Mouse (Mus musculus) forebrain, embryonic 11.5 days (tissue): Measurements from ENCODE around the gene Arhgef28. TPM values are rescaled to one million over a fixed set of nuclear protein-coding genes. Genes with fewer than 3 reads are reported as not detected.
"Not testable (repeated sequence)": the region's sequence is repeated elsewhere in the genome, so short reads cannot be mapped to it uniquely, and the experiment has no call there.

ENCODE experiments used
- ATAC-seq: fragments of 200-750 bp; cut with Nextera tagmentation; replicated peaks from 2 replicates; pipeline ENCODE4 v1.8.0; 2017; ENCODE audit warnings: moderate TSS enrichment; ENCODE audit not compliant: low FRiP score
- DNase-seq: peaks from one replicate; pipeline ENCODE4 v3.0.0-alpha.2; 2017; ENCODE audit warnings: low spot score
- H3K27ac ChIP-seq: fragments of 300-500 bp; sonication (generic); 2 replicates; pipeline ENCODE4 v1.5.1; 2014; ENCODE audit warnings: low read depth, low read length
- H3K27me3 ChIP-seq: fragments of 300-500 bp; sonication (generic); 2 replicates; pipeline ENCODE4 v1.6.1; 2014; ENCODE audit warnings: mild to moderate bottlenecking, low read length, mixed read lengths; ENCODE audit not compliant: control insufficient read depth, insufficient read depth
- H3K36me3 ChIP-seq: fragments of 300-500 bp; sonication (generic); 2 replicates; pipeline ENCODE4 v1.6.1; 2014; ENCODE audit warnings: mild to moderate bottlenecking, low read length, moderate library complexity, mixed read lengths; ENCODE audit not compliant: control insufficient read depth, insufficient read depth
- H3K4me1 ChIP-seq: fragments of 300-500 bp; sonication (generic); replicated peaks from 2 replicates; pipeline ENCODE4 v1.6.1; 2014; ENCODE audit warnings: low read length, mixed read lengths; ENCODE audit not compliant: control insufficient read depth, insufficient read depth
- H3K4me2 ChIP-seq: fragments of 300-500 bp; sonication (generic); 2 replicates; pipeline ENCODE4 v1.6.1; 2014; ENCODE audit warnings: low read depth, mild to moderate bottlenecking, low read length, moderate library complexity, mixed read lengths; ENCODE audit not compliant: severe bottlenecking
- H3K4me3 ChIP-seq: fragments of 300-500 bp; sonication (generic); 2 replicates; pipeline ENCODE4 v1.5.1; 2014; ENCODE audit warnings: low read depth, low read length
- H3K9ac ChIP-seq: fragments of 300-500 bp; sonication (generic); 2 replicates; pipeline ENCODE4 v1.6.1; 2014; ENCODE audit warnings: low read length
- H3K9me3 ChIP-seq: fragments of 300-500 bp; sonication (generic); 2 replicates; pipeline ENCODE4 v1.6.1; 2016; ENCODE audit warnings: low read length, mixed read lengths; ENCODE audit not compliant: control insufficient read depth
- WGBS: fragments of 180-500 bp; shearing (Covaris S2); extraction: QIAGEN DNeasy Blood & Tissue Kit; methylation state at CpG from one replicate; pipeline ENCODE4 v1.1.7; 2014; 5-methylcytosine and 5-hydroxymethylcytosine counted together
- polyA plus RNA-seq: library from polyadenylated mRNA; unstranded; fragments of >200 nt; fragmentation: Nextera tagmentation; extraction: Ambion mirVana; gene quantifications from 2 replicates; pipeline ENCODE4 v1.2.1, GENCODE M21; 2014

The Arhgef28 gene
- polyA plus RNA-seq, 1 experiment from 2014 or later, result 6.3 TPM

- H3K9me3 ChIP-seq, result no peaks in the 10 kb centered on the region
- H3K4me1 ChIP-seq, result no peaks in the 10 kb centered on the region
- no peak overlapping the region for H3K4me3 ChIP-seq
- no peaks in the 10 kb centered on the region for H3K36me3 ChIP-seq
- H3K4me2 ChIP-seq, result no peak overlapping the region
- ATAC-seq (no peak), DNase-seq (no peak)
- no peak overlapping the region for H3K27ac ChIP-seq
- H3K27me3 ChIP-seq, result no peaks in the 10 kb centered on the region
- H3K9ac ChIP-seq, result no peak overlapping the region
- 92% methylated on average over 4 of the region's 4 CpGs for WGBS
These were observed 91.2 kb downstream of the Arhgef28 start for GRCm38 (mm10) chr13:98115051-98115450.

- H3K27ac ChIP-seq, result no peak overlapping the region
- no peak for ATAC-seq
- no peaks in the 10 kb centered on the region for H3K9me3 ChIP-seq
- no peak overlapping the region for H3K9ac ChIP-seq
- DNase-seq, result no peak
- H3K27me3 ChIP-seq, result no peaks in the 10 kb centered on the region
- H3K4me3 ChIP-seq, result no peak overlapping the region
- H3K4me2 ChIP-seq, result no peak overlapping the region
- H3K4me1 ChIP-seq, result no peaks in the 10 kb centered on the region
- H3K36me3 ChIP-seq, result no peaks in the 10 kb centered on the region
- 80% methylated on average over 7 of the region's 7 CpGs for WGBS
These were observed 93.3 kb downstream of the Arhgef28 start for GRCm38 (mm10) chr13:98112812-98113503.

- no peak overlapping the region for H3K4me2 ChIP-seq
- no peaks in the 10 kb centered on the region for H3K4me1 ChIP-seq
- H3K36me3 ChIP-seq, result no peaks in the 10 kb centered on the region
- H3K27me3 ChIP-seq, result no peaks in the 10 kb centered on the region
- DNase-seq (no peak), ATAC-seq (no peak)
- 88% methylated on average over 5 of the region's 5 CpGs for WGBS
- no peaks in the 10 kb centered on the region for H3K9me3 ChIP-seq
- no peak overlapping the region for H3K9ac ChIP-seq
- no peak overlapping the region for H3K27ac ChIP-seq
- H3K4me3 ChIP-seq, result no peak overlapping the region
These were observed 94.7 kb downstream of the Arhgef28 start for GRCm38 (mm10) chr13:98111531-98111930.

- DNase-seq, result no peak
- WGBS, result 55% methylated on average over 2 of the region's 2 CpGs
These were observed 95.2 kb downstream of the Arhgef28 start for GRCm38 (mm10) chr13:98111021-98111420.

GRCm38 (mm10) chr13:98108481-98108880 is 97.8 kb downstream of the Arhgef28 start:
- ATAC-seq, H3K36me3 ChIP-seq, H3K27ac ChIP-seq, H3K4me3 ChIP-seq, H3K9me3 ChIP-seq, DNase-seq, H3K27me3 ChIP-seq, H3K4me1 ChIP-seq, H3K4me2 ChIP-seq, H3K9ac ChIP-seq: not testable (repeated sequence)
- 85% methylated on average over 3 of the region's 3 CpGs for WGBS

More at GRCm38 (mm10) chr13:98111021-98111420, 95.2 kb downstream of the Arhgef28 start:
- Histone ChIP-seq H3K4me2 (no peak overlapping the region), H3K4me3 (no peak overlapping the region), H3K4me1 (no peaks in the 10 kb centered on the region), H3K27me3 (no peaks in the 10 kb centered on the region), H3K36me3 (no peaks in the 10 kb centered on the region), H3K9ac (no peak overlapping the region), H3K27ac (no peak overlapping the region), H3K9me3 (no peaks in the 10 kb centered on the region)
- ATAC-seq, result no peak

- Histone ChIP-seq H3K4me1 (no peaks in the 10 kb centered on the region), H3K27me3 (no peaks in the 10 kb centered on the region), H3K9me3 (no peaks in the 10 kb centered on the region), H3K4me2 (no peak overlapping the region), H3K36me3 (no peaks in the 10 kb centered on the region), H3K4me3 (no peak overlapping the region), H3K27ac (no peak overlapping the region), H3K9ac (no peak overlapping the region)
- WGBS, result 76% methylated on average over 2 of the region's 2 CpGs
- DNase-seq (no peak), ATAC-seq (no peak)
These were observed 98.6 kb downstream of the Arhgef28 start for GRCm38 (mm10) chr13:98107621-98108020.

GRCm38 (mm10) chr13:98095966-98096365 is 110.3 kb downstream of the Arhgef28 start:
- Histone ChIP-seq H3K4me3 (no peak overlapping the region), H3K9me3 (no peaks in the 10 kb centered on the region), H3K27me3 (no peaks in the 10 kb centered on the region), H3K27ac (no peak overlapping the region), H3K36me3 (no peaks in the 10 kb centered on the region), H3K4me2 (no peak overlapping the region), H3K9ac (no peak overlapping the region), H3K4me1 (no peaks in the 10 kb centered on the region)
- WGBS, result 47% methylated on average over 4 of the region's 4 CpGs
- ATAC-seq, result no peak
- DNase-seq, result no peak

GRCm38 (mm10) chr13:98094332-98094731 is 111.9 kb downstream of the Arhgef28 start:
- Histone ChIP-seq H3K36me3 (no peaks in the 10 kb centered on the region), H3K9ac (no peak overlapping the region), H3K4me3 (no peak overlapping the region), H3K27ac (no peak overlapping the region), H3K9me3 (no peaks in the 10 kb centered on the region), H3K27me3 (no peaks in the 10 kb centered on the region), H3K4me2 (no peak overlapping the region), H3K4me1 (no peaks in the 10 kb centered on the region)
- DNase-seq (no peak), ATAC-seq (no peak)
- 74% methylated on average over 3 of the region's 3 CpGs for WGBS

GRCm38 (mm10) chr13:98093483-98093882 is 112.8 kb downstream of the Arhgef28 start:
- Histone ChIP-seq H3K9ac (no peak overlapping the region), H3K9me3 (no peaks in the 10 kb centered on the region), H3K4me3 (no peak overlapping the region), H3K36me3 (no peaks in the 10 kb centered on the region), H3K27me3 (no peaks in the 10 kb centered on the region), H3K4me2 (no peak overlapping the region), H3K27ac (no peak overlapping the region), H3K4me1 (no peaks in the 10 kb centered on the region)
- 78% methylated on average over 9 of the region's 9 CpGs for WGBS
- no peak for DNase-seq
- no peak for ATAC-seq
